Mouse (Mus musculus): ENCODE measurements around the gene Hpdl.

GRCm38 (mm10) chr4:116844324-116844723, 22.8 kb upstream of the Hpdl start:
- TF ChIP-seq CTCF (IDR thresholded peaks at IDR 0.05; ENCODE audit: extremely low read depth, insufficient read depth, insufficient read length, insufficient replicate concordance) (no peak), POLR2A (IDR thresholded peaks at IDR 0.05; ENCODE audit: low read depth, low read length) (no peak)
